Mouse (Mus musculus) liver, embryonic 14.5 days (tissue): ENCODE measurements around the gene Pdia4.

Source experiments
- CTCF ChIP-seq: IDR thresholded peaks from 2 replicates; pipeline ENCODE4 v1.5.1; 2016; ENCODE audit warnings: antibody characterized with exemption, low read depth, control low read depth
- EP300 ChIP-seq: IDR thresholded peaks from 2 replicates; pipeline ENCODE4 v1.6.1; 2016; ENCODE audit warnings: antibody characterized with exemption, low read depth

DNA sequence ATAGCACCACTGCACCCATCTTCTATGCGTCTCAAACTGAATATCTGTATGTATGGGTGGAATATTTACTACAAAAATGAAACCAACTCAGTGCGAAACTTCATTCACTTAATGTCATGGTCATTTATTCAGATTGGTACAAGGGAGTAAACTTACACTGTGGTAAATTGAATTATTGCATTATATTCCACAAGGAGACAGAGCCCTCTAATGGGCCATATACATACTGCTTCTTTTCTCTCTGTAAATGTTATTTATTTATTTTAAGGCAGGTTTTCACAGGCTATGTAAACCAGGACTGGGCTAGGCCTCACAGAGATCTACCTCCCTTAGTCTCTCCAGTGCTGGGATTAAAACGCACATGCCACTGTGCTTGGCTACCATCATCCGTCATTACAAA lies 14.2 kb upstream of the Pdia4 start:
- TF ChIP-seq EP300 (no peak), CTCF (no peak)
